Mouse (Mus musculus) liver, embryonic 11.5 days (tissue): ENCODE results near the gene Tnrc6b. TPM values are rescaled to one million over a fixed set of nuclear protein-coding genes. Genes with fewer than 3 reads are reported as not detected.

Experiments
- ATAC-seq: fragments of 200-750 bp; cut with Nextera tagmentation; replicated peaks from 2 replicates; pipeline ENCODE4 v1.8.0; 2017; ENCODE audit warnings: moderate number of reproducible peaks, mild to moderate bottlenecking, moderate TSS enrichment, moderate library complexity; ENCODE audit not compliant: low FRiP score
- DNase-seq: peaks from one replicate; pipeline ENCODE4 v3.0.0-alpha.2; 2017; ENCODE audit warnings: low spot score
- H3K27ac ChIP-seq: fragments of 300-500 bp; sonication (generic); 2 replicates; pipeline ENCODE4 v1.5.1; 2014; ENCODE audit warnings: mild to moderate bottlenecking, low read depth, low read length, control low read depth
- H3K27me3 ChIP-seq: fragments of 300-500 bp; sonication (generic); replicated peaks from 2 replicates; pipeline ENCODE4 v1.6.1; 2014; ENCODE audit warnings: low read length, mixed read lengths; ENCODE audit not compliant: control insufficient read depth, insufficient read depth
- H3K36me3 ChIP-seq: fragments of 300-500 bp; sonication (generic); 2 replicates; pipeline ENCODE4 v1.6.1; 2014; ENCODE audit warnings: mild to moderate bottlenecking, low read length, moderate library complexity, mixed read lengths; ENCODE audit not compliant: control insufficient read depth, insufficient read depth
- H3K4me1 ChIP-seq: fragments of 300-500 bp; sonication (generic); replicated peaks from 2 replicates; pipeline ENCODE4 v1.6.1; 2014; ENCODE audit warnings: low read length, mixed read lengths; ENCODE audit not compliant: control insufficient read depth, insufficient read depth
- H3K4me2 ChIP-seq: fragments of 300-500 bp; sonication (generic); 2 replicates; pipeline ENCODE4 v1.6.1; 2014; ENCODE audit warnings: mild to moderate bottlenecking, control low read depth, moderate library complexity
- H3K4me3 ChIP-seq: fragments of 300-500 bp; sonication (generic); 2 replicates; pipeline ENCODE4 v1.5.1; 2014; ENCODE audit warnings: low read depth, low read length, control low read depth
- H3K9ac ChIP-seq: fragments of 300-500 bp; sonication (generic); 2 replicates; pipeline ENCODE4 v1.6.1; 2014; ENCODE audit warnings: low read depth, low read length, control low read depth
- H3K9me3 ChIP-seq: fragments of 300-500 bp; sonication (generic); 2 replicates; pipeline ENCODE4 v1.6.1; 2016; ENCODE audit warnings: low read length, inconsistent platforms, mixed read lengths; ENCODE audit not compliant: control insufficient read depth
- WGBS: fragments of 180-500 bp; shearing (Covaris S2); extraction: QIAGEN DNeasy Blood & Tissue Kit; methylation state at CpG from one replicate; pipeline ENCODE4 v1.1.7; 2014; 5-methylcytosine and 5-hydroxymethylcytosine counted together
- polyA plus RNA-seq: library from polyadenylated mRNA; unstranded; fragments of >200 nt; fragmentation: Nextera tagmentation; extraction: Ambion mirVana; gene quantifications from 2 replicates; pipeline ENCODE4 v1.2.1, GENCODE M21; 2014

Gene Tnrc6b
- polyA plus RNA-seq, 1 experiment from 2014 or later, result 18.5 TPM

DNA sequence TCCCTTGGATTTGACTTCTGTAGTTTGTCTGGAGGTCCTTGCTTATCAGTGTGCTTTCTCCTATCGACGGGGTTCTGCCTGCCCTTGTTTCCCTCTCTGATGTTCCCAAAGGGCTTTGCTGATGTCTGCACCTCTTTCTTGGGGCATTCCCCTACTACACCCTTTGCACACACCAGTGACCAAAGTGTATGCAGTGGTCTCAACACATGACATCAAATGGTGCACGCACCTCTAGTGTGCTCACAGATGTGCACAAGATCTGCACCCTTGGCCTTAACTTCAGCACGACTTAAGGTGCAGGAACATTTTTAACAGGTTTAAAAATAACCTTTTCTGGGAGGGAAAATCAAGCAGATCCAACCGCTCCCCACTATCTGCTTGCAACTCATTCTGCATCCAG is 228.3 kb downstream of the Tnrc6b start:
- Histone ChIP-seq H3K27me3 (no peaks in the 10 kb centered on the region), H3K4me1 (no peaks in the 10 kb centered on the region), H3K4me2 (no peak overlapping the region), H3K9ac (no peak overlapping the region), H3K36me3 (no peaks in the 10 kb centered on the region), H3K27ac (no peak overlapping the region), H3K9me3 (no peaks in the 10 kb centered on the region), H3K4me3 (no peak overlapping the region)
- no peak for DNase-seq
- 74% methylated on average over 5 of the region's 5 CpGs for WGBS
- no peak for ATAC-seq

GRCm38 (mm10) chr15:80941468-80942040 is 230.4 kb downstream of the Tnrc6b start:
- Histone ChIP-seq H3K9me3 (no peaks in the 10 kb centered on the region), H3K4me1 (no peaks in the 10 kb centered on the region), H3K27ac (no peak overlapping the region), H3K36me3 (no peaks in the 10 kb centered on the region), H3K27me3 (no peaks in the 10 kb centered on the region), H3K4me3 (no peak overlapping the region), H3K9ac (no peak overlapping the region), H3K4me2 (no peak overlapping the region)
- ATAC-seq (no peak), DNase-seq (no peak)
- WGBS, result 90% methylated on average over 6 of the region's 6 CpGs

GRCm38 (mm10) chr15:80945851-80946250 is 234.7 kb downstream of the Tnrc6b start:
- Histone ChIP-seq H3K4me1 (peaks cover 12% of the 10 kb centered on the region), H3K27ac (no peak overlapping the region), H3K27me3 (no peaks in the 10 kb centered on the region), H3K9ac (no peak overlapping the region), H3K4me2 (no peak overlapping the region), H3K36me3 (no peaks in the 10 kb centered on the region; the same call in 1 of the 2 replicates), H3K9me3 (no peaks in the 10 kb centered on the region), H3K4me3 (no peak overlapping the region)
- 44% methylated on average over 3 of the region's 3 CpGs for WGBS
- ATAC-seq (no peak), DNase-seq (no peak)

GRCm38 (mm10) chr15:80948145-80949135 is 237.3 kb downstream of the Tnrc6b start, which contains the start of gene Adsl:
Gene Adsl (plus strand): TSS chr15:80948490.
- ATAC-seq, result peak; percentile 91
- H3K4me2 ChIP-seq, result peak within 1 kb of the TSS; percentile 71
- H3K9me3 ChIP-seq, result no peaks in the 10 kb centered on the region
- H3K27me3 ChIP-seq, result no peaks in the 10 kb centered on the region
- DNase-seq, result peak; percentile 93
- under 1% methylated on average over 63 of the region's 63 CpGs for WGBS
- H3K27ac ChIP-seq, result peak within 1 kb of the TSS; percentile 57; the same call in 1 of the 2 replicates
- H3K4me3 ChIP-seq, result peak within 1 kb of the TSS; percentile 82
- H3K36me3 ChIP-seq, result peaks cover 14% of the 10 kb centered on the region
- peaks cover 12% of the 10 kb centered on the region for H3K4me1 ChIP-seq
- H3K9ac ChIP-seq, result peak within 1 kb of the TSS; percentile 87

GRCm38 (mm10) chr15:80949431-80949830 is 238.3 kb downstream of the Tnrc6b start:
- ATAC-seq (no peak), DNase-seq (no peak)
- H3K9me3 ChIP-seq, result no peaks in the 10 kb centered on the region
- no peak overlapping the region for H3K27ac ChIP-seq
- H3K4me1 ChIP-seq, result peaks cover 12% of the 10 kb centered on the region
- H3K4me3 ChIP-seq, result peak overlapping the region; percentile 82
- H3K9ac ChIP-seq, result peak overlapping the region; percentile 87
- H3K36me3 ChIP-seq, result peaks cover 21% of the 10 kb centered on the region
- peak overlapping the region; percentile 71 for H3K4me2 ChIP-seq
- no peaks in the 10 kb centered on the region for H3K27me3 ChIP-seq
- 45% methylated on average over 4 of the region's 4 CpGs for WGBS

DNA sequence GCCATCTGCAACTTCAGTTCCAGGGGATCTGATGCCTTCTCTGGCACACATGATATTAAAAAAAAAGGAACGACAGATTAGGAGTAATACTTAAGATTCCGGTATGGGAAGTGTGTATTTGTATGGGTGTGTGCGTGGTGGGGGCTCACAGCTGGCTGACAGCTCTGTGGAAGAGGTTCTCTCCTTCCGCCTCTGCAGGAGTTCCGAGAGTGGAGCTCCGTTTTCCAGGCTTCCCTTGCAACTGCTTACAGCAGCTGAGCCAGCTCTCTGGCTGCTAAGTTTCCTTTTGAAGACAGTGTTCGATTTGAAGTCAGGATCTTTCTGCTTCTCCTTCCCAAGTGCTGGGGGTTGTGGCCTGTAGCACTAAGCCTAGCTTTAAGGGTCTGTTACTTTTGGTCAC is 238.9 kb downstream of the Tnrc6b start:
- WGBS, result 83% methylated on average over 7 of the region's 7 CpGs
- peak overlapping the region; percentile 82 for H3K4me3 ChIP-seq
- no peaks in the 10 kb centered on the region for H3K9me3 ChIP-seq
- H3K9ac ChIP-seq, result peak overlapping the region; percentile 30; the same call in 1 of the 2 replicates
- no peak for DNase-seq
- no peaks in the 10 kb centered on the region for H3K27me3 ChIP-seq
- peaks cover 27% of the 10 kb centered on the region for H3K36me3 ChIP-seq
- peak overlapping the region; percentile 71 for H3K4me2 ChIP-seq
- H3K4me1 ChIP-seq, result peaks cover 12% of the 10 kb centered on the region
- ATAC-seq, result no peak
- no peak overlapping the region for H3K27ac ChIP-seq

DNA sequence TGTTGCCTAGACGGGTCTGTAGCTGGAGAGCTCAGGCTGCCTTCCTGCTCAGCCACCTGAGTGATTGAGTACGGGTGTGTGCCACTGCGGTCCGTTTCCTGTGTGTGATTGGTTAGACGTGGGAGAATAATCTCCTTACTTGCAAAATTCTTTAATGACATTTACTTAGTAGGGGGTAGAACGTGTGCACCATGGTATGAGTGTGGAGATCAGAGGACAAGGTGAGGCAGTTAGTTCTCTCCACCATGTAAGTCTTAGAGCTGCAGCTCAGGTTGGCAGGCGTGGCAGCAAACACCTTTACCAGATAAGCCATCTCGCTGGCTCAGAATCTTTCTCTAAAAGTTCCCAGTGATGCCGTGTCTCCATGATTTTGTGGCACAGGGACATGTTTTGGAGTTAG is 242.9 kb downstream of the Tnrc6b start:
- H3K27ac ChIP-seq, result no peak overlapping the region
- WGBS, result 88% methylated on average over 9 of the region's 9 CpGs
- H3K9me3 ChIP-seq, result no peaks in the 10 kb centered on the region
- no peak overlapping the region for H3K9ac ChIP-seq
- H3K4me3 ChIP-seq, result no peak overlapping the region
- no peak for DNase-seq
- H3K4me2 ChIP-seq, result no peak overlapping the region
- H3K36me3 ChIP-seq, result peaks cover 45% of the 10 kb centered on the region
- ATAC-seq, result no peak
- peaks cover 12% of the 10 kb centered on the region for H3K4me1 ChIP-seq
- no peaks in the 10 kb centered on the region for H3K27me3 ChIP-seq

DNA sequence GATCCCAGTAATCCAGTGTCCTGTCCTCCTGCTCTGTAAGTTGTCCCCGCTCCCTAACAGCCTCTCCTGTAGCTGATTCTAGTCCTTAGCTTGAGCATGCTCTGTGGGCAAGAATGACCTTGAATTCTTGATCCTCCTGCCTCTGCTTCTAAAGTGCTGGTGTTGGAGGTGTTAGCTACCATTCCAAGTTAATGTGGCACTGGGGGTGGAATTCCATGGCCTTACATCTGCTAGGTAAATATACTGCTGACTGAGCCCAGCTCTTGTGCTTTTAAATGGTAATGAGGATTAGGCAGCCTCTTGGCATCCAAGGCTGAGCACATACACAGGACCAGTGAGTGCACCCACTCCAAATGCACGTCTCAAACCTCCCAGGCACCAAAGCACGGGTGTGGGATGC is 243.7 kb downstream of the Tnrc6b start:
- no peak for DNase-seq
- H3K9me3 ChIP-seq, result no peaks in the 10 kb centered on the region
- H3K9ac ChIP-seq, result no peak overlapping the region
- 81% methylated on average over 3 of the region's 3 CpGs for WGBS
- H3K4me1 ChIP-seq, result peaks cover 5% of the 10 kb centered on the region
- H3K4me2 ChIP-seq, result no peak overlapping the region
- H3K36me3 ChIP-seq, result peaks cover 45% of the 10 kb centered on the region
- no peak for ATAC-seq
- no peak overlapping the region for H3K4me3 ChIP-seq
- H3K27me3 ChIP-seq, result no peaks in the 10 kb centered on the region
- no peak overlapping the region for H3K27ac ChIP-seq
